Mouse (Mus musculus): ENCODE measurements around the gene Top3a. TPM values are rescaled to one million over a fixed set of nuclear protein-coding genes. Genes with fewer than 3 reads are reported as not detected.
A peak's percentile ranks its signal among the peaks of the same experiment; 100 is the strongest.

Top3a gene
- polyA plus RNA-seq, 1 experiment from 2014 or later = 20.8 TPM

DNA sequence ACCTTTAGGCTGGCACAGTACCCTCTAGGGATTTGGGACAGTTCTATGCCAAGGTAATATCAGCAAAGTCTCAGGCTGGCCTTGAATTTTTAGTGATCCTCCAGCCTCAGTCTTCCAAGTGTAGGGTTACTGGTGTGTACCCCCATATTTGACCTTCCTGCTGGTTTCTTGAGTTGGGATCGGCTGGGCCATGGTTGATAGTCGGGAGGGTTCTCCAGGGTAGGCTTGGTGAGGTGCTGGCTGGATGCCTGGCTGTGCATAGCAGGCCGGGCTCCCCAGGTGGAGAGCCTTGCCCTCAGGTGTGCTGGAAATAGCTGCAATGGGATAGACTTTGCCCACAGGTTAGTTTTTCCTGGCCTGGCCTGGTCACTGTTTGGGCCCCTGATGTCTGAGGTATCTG is 71.9 kb downstream of the Top3a start:
- 92% methylated on average over 3 of the region's 3 CpGs for WGBS
- Histone ChIP-seq H3K36me3 (ENCODE audit: control insufficient read depth, insufficient read depth, low read length) (peaks cover 38% of the 10 kb centered on the region), H3K27ac (replicated peaks; ENCODE audit: low read depth, low read length) (no peak overlapping the region), H3K4me2 (ENCODE audit: low read depth, severe bottlenecking) (no peak overlapping the region), H3K9ac (ENCODE audit: low read length) (no peak overlapping the region), H3K9me3 (ENCODE audit: control insufficient read depth, low read length) (no peaks in the 10 kb centered on the region), H3K4me1 (ENCODE audit: control insufficient read depth, insufficient read depth, low read length) (peaks cover 10% of the 10 kb centered on the region), H3K27me3 (ENCODE audit: control insufficient read depth, insufficient read depth, low read length) (no peaks in the 10 kb centered on the region), H3K4me3 (ENCODE audit: low read depth, low read length) (no peak overlapping the region)
- DNase-seq (ENCODE audit: low spot score) (no peak), ATAC-seq (ENCODE audit: insufficient number of reproducible peaks, low FRiP score, low TSS enrichment, low read depth) (no peak)

DNA sequence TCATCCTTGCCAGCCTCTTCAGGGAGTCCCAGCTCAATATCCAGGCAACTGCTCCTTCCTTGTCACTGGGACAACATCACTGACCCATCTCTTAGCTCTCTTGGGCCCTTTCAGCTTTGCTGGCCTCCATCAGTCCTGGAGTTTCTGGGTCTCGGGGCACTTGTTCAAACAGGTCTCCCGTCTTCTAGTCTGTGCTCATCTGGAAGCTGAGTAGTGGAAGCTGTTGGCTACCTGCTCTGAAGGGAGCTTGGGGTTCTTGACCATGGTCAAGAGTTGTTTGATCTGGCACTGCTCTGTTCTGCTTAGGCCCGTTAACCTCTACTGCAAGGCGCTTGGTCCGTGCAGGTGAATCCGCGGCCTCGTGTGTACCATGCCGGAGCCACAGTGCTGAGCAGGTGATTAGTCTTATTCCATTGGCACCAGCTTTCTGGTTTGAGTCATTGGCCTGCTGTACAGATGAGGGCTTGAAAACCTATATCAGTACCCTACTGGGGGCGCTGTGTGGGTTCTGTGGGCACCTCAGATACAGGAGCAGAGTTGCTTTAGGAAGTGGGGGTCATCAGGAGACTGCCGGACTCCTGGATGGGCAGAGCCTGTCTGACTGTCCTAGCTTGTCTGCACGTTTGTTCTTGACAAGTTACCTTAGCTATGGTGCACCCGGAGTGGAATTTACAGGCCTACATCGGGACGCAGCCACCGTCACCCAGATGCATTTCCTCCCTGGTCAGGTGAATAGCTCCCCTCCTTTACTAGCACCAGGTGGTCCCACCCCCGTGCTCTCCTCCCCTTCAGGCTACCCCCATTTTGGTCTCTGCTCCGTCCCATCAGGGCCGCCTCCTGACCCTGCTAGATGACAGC is 72.9 kb downstream of the Top3a start:
- no peak for DNase-seq (ENCODE audit: low spot score)
- 93% methylated on average over 19 of the region's 19 CpGs for WGBS
- H3K4me1 ChIP-seq (ENCODE audit: control insufficient read depth, insufficient read depth, low read length) = peaks cover 10% of the 10 kb centered on the region
- no peaks in the 10 kb centered on the region for H3K27me3 ChIP-seq (ENCODE audit: control insufficient read depth, insufficient read depth, low read length)
- ATAC-seq (ENCODE audit: insufficient number of reproducible peaks, low FRiP score, low TSS enrichment, low read depth) = no peak
- no peak overlapping the region for H3K27ac ChIP-seq (replicated peaks; ENCODE audit: low read depth, low read length)
- no peak overlapping the region for H3K4me3 ChIP-seq (ENCODE audit: low read depth, low read length)
- H3K9me3 ChIP-seq (ENCODE audit: control insufficient read depth, low read length) = no peaks in the 10 kb centered on the region
- H3K9ac ChIP-seq (ENCODE audit: low read length) = no peak overlapping the region
- peaks cover 31% of the 10 kb centered on the region for H3K36me3 ChIP-seq (ENCODE audit: control insufficient read depth, insufficient read depth, low read length)
- no peak overlapping the region for H3K4me2 ChIP-seq (ENCODE audit: low read depth, severe bottlenecking)

DNA sequence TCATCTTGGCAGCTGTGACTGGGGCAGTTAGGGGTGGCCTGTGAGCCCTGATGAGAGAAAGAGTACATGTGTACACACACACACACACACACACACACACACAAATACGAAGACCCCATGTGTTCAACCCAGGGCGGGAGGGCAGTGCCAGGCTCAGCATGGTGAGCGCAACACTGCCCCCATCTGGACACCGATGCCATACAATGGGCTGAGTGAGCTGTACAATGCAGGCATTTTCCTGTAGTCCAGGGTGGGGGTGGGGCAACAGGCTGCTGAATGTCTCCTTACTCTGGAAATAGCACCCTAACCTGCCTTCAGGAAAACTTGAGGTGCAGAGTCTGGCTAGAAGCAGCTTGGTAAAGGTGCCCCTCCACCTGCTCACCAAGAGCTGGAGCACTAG is 74.0 kb downstream of the Top3a start:
- Histone ChIP-seq H3K27ac (replicated peaks; ENCODE audit: low read depth, low read length) (no peak overlapping the region), H3K27me3 (ENCODE audit: control insufficient read depth, insufficient read depth, low read length) (no peaks in the 10 kb centered on the region), H3K4me2 (ENCODE audit: low read depth, severe bottlenecking) (no peak overlapping the region), H3K36me3 (ENCODE audit: control insufficient read depth, insufficient read depth, low read length) (peaks cover 25% of the 10 kb centered on the region), H3K9ac (ENCODE audit: low read length) (no peak overlapping the region), H3K4me1 (ENCODE audit: control insufficient read depth, insufficient read depth, low read length) (peaks cover 10% of the 10 kb centered on the region), H3K9me3 (ENCODE audit: control insufficient read depth, low read length) (no peaks in the 10 kb centered on the region), H3K4me3 (ENCODE audit: low read depth, low read length) (no peak overlapping the region)
- 50% methylated on average over 4 of the region's 4 CpGs for WGBS
- no peak; the same call in 1 of the 2 replicates for ATAC-seq (ENCODE audit: insufficient number of reproducible peaks, low FRiP score, low TSS enrichment, low read depth)
- peak; percentile 83 for DNase-seq (ENCODE audit: low spot score)

DNA sequence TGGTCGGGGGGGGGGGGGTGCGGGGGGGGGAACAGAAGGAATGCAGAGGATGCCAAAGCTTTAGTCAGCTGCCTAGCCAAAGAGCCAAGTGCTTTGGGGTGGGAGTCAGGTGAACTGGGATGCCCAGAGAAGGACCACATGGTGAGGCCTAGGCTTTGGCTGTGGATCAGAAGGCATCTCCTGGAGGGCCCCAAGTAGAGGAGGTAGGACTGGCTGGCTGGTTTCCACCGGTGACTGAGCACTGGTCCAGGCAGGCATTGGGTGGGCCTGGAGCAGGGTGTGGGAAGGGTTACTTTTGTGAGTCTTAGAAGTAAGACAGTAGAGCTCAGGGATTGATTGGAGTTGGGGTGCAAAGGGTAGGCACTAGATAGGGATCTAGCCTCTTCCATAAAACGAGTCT is 75.6 kb downstream of the Top3a start:
- Histone ChIP-seq H3K9ac (ENCODE audit: low read length) (no peak overlapping the region), H3K27me3 (ENCODE audit: control insufficient read depth, insufficient read depth, low read length) (no peaks in the 10 kb centered on the region), H3K27ac (replicated peaks; ENCODE audit: low read depth, low read length) (no peak overlapping the region), H3K36me3 (ENCODE audit: control insufficient read depth, insufficient read depth, low read length) (peaks cover 13% of the 10 kb centered on the region), H3K4me3 (ENCODE audit: low read depth, low read length) (no peak overlapping the region), H3K9me3 (ENCODE audit: control insufficient read depth, low read length) (no peaks in the 10 kb centered on the region), H3K4me1 (ENCODE audit: control insufficient read depth, insufficient read depth, low read length) (peaks cover 10% of the 10 kb centered on the region), H3K4me2 (ENCODE audit: low read depth, severe bottlenecking) (no peak overlapping the region)
- ATAC-seq (ENCODE audit: insufficient number of reproducible peaks, low FRiP score, low TSS enrichment, low read depth) (no peak), DNase-seq (ENCODE audit: low spot score) (no peak)
- 87% methylated on average over 3 of the region's 4 CpGs for WGBS

DNA sequence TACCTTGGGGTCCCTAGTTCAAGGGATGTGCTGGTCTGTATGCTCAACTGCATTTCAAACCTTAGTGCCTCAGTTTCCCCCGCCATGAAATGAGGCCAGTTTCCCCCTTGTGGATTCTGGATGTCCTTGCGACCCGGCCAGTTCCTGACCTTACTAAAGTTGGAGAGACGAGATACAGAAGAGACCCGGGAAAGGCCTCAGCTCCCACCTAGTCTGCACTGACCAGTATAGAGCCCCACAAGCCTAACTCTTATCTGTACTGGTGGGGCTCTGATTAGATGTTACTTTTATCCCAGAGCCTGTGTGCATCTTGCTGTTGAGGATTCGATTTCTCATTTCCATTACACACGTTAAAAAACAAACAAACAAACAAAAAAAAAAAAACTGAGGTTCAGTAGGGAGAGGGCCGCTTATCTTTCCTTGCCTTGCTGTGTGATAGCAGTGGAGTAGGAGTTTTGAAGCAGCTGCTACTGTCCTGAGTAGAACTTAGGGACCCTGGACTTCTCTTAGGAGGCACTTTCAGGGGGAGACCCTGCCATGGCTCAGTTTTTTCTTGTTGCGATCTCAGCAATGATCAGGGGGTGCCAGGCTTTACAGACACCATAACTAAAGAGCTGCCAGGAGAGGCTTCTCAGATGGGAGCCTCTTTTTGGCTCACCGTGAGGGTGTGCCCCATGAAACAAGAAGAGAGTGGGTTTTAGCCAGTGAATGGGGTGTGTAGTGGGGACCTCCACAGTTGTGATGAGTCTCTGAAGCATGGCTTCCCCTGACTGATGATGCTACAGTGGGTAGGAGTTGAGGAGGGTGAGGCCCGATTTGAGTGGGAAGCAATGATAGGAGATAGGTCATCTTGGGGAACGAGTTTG is 76.6 kb downstream of the Top3a start:
- Histone ChIP-seq H3K27me3 (ENCODE audit: control insufficient read depth, insufficient read depth, low read length) (no peaks in the 10 kb centered on the region), H3K4me2 (ENCODE audit: low read depth, severe bottlenecking) (peak overlapping the region; percentile 78), H3K36me3 (ENCODE audit: control insufficient read depth, insufficient read depth, low read length) (peaks cover 5% of the 10 kb centered on the region; the same call in 1 of the 2 replicates), H3K9ac (ENCODE audit: low read length) (peak overlapping the region; percentile 94), H3K4me1 (ENCODE audit: control insufficient read depth, insufficient read depth, low read length) (peaks cover 10% of the 10 kb centered on the region), H3K27ac (replicated peaks; ENCODE audit: low read depth, low read length) (no peak overlapping the region), H3K4me3 (ENCODE audit: low read depth, low read length) (peak overlapping the region; percentile 83), H3K9me3 (ENCODE audit: control insufficient read depth, low read length) (no peaks in the 10 kb centered on the region)
- no peak for ATAC-seq (ENCODE audit: insufficient number of reproducible peaks, low FRiP score, low TSS enrichment, low read depth)
- peak; percentile 38 for DNase-seq (ENCODE audit: low spot score)
- WGBS = 32% methylated on average over 12 of the region's 12 CpGs

DNA sequence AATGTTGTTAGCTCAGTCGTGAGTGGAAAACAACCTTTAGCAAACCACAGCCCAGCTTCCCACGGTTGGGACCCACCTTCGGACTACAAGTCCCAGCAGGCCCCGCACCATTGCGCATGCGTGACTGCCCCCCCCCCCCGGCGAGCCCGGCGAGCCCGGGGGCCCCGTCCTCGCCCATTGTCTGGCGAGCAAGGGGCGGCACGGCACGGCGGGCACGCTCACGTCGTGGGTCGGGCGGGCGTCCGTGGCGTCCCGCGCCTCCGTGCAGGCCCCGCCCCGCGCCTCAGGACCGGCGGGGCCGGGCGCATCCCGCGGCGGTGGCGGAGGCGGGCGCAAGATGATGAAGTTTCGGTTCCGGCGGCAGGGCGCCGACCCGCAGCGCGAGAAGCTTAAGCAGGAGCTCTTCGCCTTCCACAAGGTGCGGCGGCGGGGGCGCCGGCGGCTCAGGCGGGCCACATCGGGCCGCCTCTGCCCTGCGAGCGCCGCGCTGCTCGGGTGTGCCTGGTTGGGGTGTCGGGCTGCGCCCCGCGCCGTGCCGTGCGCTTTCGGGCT is 77.6 kb downstream of the Top3a start, which contains the start of gene Llgl1:
Gene Llgl1, plus strand, starts transcription at position 200 of the 552 bp plus-strand sequence.
- Histone ChIP-seq H3K36me3 (ENCODE audit: control insufficient read depth, insufficient read depth, low read length) (0 out of 2 replicates have a peak, but pooled peaks cover 2% of the 10 kb centered on the region), H3K4me1 (ENCODE audit: control insufficient read depth, insufficient read depth, low read length) (peaks cover 10% of the 10 kb centered on the region), H3K4me2 (ENCODE audit: low read depth, severe bottlenecking) (peak within 1 kb of the TSS; percentile 78), H3K9me3 (ENCODE audit: control insufficient read depth, low read length) (no peaks in the 10 kb centered on the region), H3K27me3 (ENCODE audit: control insufficient read depth, insufficient read depth, low read length) (no peaks in the 10 kb centered on the region), H3K9ac (ENCODE audit: low read length) (peak within 1 kb of the TSS; percentile 94), H3K4me3 (ENCODE audit: low read depth, low read length) (peak within 1 kb of the TSS; percentile 83), H3K27ac (replicated peaks; ENCODE audit: low read depth, low read length) (peak within 1 kb of the TSS; percentile 83)
- WGBS = under 1% methylated on average over 55 of the region's 73 CpGs
- DNase-seq (ENCODE audit: low spot score) = peak; percentile 98
- peak; percentile 85 for ATAC-seq (ENCODE audit: insufficient number of reproducible peaks, low FRiP score, low TSS enrichment, low read depth)

DNA sequence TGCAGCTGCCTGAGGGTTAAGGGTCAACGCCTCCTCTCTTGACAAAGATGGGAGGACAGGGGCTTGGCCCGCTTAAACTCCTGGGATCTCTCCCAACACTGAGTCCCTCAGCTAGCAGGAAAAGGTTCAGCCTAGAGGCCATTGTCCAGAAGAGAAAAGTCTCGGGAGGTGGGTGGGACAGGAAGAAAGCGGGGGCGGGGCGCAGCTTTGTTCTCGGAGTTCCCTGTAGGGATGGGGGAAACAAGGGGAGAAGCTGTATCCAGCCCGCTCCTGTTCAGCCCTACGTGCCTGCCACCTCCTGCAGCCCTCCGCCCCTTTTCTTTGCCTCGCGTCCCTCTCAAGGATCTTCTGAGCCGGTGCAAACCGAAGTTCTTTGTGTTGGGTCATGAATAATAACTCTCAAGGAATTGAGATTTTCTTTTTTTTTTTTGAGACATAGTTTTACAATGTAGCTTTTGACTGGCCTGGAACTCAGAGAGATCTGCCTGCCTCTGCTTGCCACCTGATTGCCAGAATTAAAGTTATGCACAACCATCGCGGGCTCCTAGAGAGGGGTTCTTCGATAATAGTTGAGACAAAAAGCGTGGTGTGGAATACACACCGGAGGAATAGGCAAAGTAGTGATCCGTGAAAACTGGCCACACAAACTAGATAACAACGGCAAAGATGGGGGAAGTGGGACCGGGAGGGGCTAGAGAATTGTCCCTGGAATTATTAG is 78.2 kb downstream of the Top3a start:
- ATAC-seq (ENCODE audit: insufficient number of reproducible peaks, low FRiP score, low TSS enrichment, low read depth) (peak; percentile 54), DNase-seq (ENCODE audit: low spot score) (peak; percentile 88)
- H3K27ac ChIP-seq (replicated peaks; ENCODE audit: low read depth, low read length) = peak overlapping the region; percentile 83
- H3K4me1 ChIP-seq (ENCODE audit: control insufficient read depth, insufficient read depth, low read length) = peaks cover 10% of the 10 kb centered on the region
- H3K9me3 ChIP-seq (ENCODE audit: control insufficient read depth, low read length) = no peaks in the 10 kb centered on the region
- H3K4me3 ChIP-seq (ENCODE audit: low read depth, low read length) = peak overlapping the region; percentile 83
- H3K36me3 ChIP-seq (ENCODE audit: control insufficient read depth, insufficient read depth, low read length) = no peaks in the 10 kb centered on the region
- H3K9ac ChIP-seq (ENCODE audit: low read length) = peak overlapping the region; percentile 94
- 6% methylated on average over 22 of the region's 22 CpGs for WGBS
- no peaks in the 10 kb centered on the region for H3K27me3 ChIP-seq (ENCODE audit: control insufficient read depth, insufficient read depth, low read length)
- H3K4me2 ChIP-seq (ENCODE audit: low read depth, severe bottlenecking) = peak overlapping the region; percentile 78
